Mouse (Mus musculus) bone marrow, adult 2 months (tissue): ENCODE measurements around the gene Zbtb9.

Experiments used
- CTCF ChIP-seq: fragments of 200-500 bp; IDR thresholded peaks from 2 replicates; pipeline ENCODE4 v1.5.1; 2011; ENCODE audit warnings: low read length, control low read depth; ENCODE audit not compliant: control insufficient read depth, insufficient read depth
- POLR2A ChIP-seq: fragments of 200-500 bp; IDR thresholded peaks from 2 replicates; pipeline ENCODE4 v1.6.1; 2011; ENCODE audit warnings: low read depth, mild to moderate bottlenecking, control low read depth, low read length, borderline replicate concordance; ENCODE audit not compliant: control insufficient read depth

DNA sequence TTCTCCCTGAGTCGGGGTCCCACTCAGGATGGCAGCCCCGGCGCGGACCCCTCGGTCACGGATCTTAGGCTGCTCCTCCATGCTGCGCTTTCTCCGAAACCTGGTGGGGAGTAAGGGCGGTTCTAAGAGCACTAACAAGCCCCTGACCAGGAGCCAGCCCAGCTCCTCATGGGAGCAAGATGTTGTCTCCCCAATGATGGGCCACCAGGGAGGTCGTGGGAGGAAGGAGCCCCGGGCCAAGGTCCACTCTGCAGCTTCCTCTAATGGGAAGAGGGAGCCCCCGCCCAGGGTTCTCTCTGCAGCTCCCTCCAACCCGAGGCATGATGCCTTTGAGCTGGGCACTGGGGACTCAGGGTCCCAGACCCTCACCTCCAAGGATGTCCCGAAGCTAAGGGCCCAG is 56.5 kb downstream of the Zbtb9 start:
- no peak for TF ChIP-seq POLR2A
- no peak for TF ChIP-seq CTCF
